Mouse (Mus musculus): ENCODE measurements around the gene Zfp661. TPM values are rescaled to one million over a fixed set of nuclear protein-coding genes. Genes with fewer than 3 reads are reported as not detected.

Gene Zfp661
- total RNA-seq, 2 experiments from 2014 or later, result 2.1 TPM

GRCm38 (mm10) chr2:127559070-127559966, 27.6 kb downstream of the Zfp661 start:
- intact Hi-C loops (cut with DNase I), result loop anchor here (1.0 to 10.0 kb wide), 3 partner anchors 52 to 195 kb away; partner anchors contain the start of gene Adra2b
- DNase-seq, result peak; percentile 38 to 58

DNA sequence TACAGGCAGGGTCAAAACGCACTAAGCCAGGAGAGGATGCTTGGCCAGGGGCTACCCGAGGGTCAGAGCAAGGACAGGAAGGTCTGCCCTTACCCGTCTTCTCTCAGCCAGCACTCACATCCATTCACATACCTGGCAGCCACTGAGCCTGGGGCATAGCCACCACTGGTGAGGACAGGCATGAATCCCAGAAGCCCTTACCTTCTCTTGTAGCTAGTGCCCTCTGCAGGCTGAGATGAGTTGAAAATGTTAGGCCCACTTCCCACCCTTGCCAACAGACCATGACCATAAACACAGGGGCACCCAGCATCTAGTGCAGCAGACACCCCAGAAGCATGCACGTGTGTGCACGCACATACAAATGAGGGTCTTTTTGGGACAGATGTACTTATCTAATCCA, 35.8 kb downstream of the Zfp661 start:
- DNase-seq, result no peak
- intact Hi-C loops (cut with DNase I), result loop anchor here (10.0 kb wide), 1 partner anchor 186 kb away; the partner anchor contains the start of gene Adra2b

DNA sequence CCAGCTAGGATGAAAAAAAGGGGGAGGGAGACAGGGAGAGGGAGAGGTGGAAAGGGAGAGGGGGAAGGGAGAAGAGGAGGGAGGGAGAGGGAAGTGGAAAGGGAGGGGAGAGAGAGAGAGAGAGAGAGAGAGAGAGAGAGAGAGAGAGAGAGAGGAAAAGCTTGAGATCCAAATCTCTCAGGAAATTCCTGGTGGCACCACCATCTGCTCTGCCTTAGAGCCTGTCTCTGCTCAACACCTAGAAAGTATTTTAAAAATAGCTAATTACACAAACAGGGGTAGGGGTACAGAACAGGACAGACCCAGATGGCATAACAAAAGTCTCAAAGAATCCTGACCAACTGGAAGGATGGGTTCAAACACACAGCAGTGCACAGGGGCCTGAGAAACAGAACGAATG, 36.4 kb downstream of the Zfp661 start:
- DNase-seq, result no peak
- intact Hi-C loops (cut with DNase I), result loop anchor here (10.0 kb wide), 1 partner anchor 186 kb away; the partner anchor contains the start of gene Adra2b

- no peak for DNase-seq
- intact Hi-C loops (cut with DNase I), result loop anchor here (10.0 kb wide), 1 partner anchor 185 kb away; the partner anchor contains the start of gene Adra2b
These were observed 37.2 kb downstream of the Zfp661 start for GRCm38 (mm10) chr2:127549711-127550110.

- no peak for DNase-seq
- intact Hi-C loops (cut with DNase I), result no loop called here
These were observed 38.4 kb downstream of the Zfp661 start for GRCm38 (mm10) chr2:127548342-127549074.

DNA sequence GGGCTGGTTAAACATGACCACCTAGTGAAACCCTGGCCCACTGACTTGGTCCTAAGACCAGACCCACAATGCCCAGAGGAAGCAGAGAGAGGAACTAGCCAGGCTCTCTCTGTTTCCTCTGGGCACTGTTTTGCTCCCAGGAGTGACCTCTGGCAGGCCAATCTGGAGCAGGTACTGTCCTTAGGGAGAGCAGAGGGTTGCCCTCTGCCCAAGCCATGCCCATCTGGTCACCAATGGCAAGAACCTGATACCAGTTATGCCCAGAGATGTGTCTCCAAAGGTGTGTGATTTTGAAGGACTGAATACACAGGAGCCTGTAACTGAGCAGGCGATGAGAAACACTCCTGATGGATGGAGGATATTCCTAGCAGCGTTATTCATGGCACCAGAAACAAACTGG, 45.2 kb downstream of the Zfp661 start:
- intact Hi-C loops (cut with DNase I), result no loop called here

DNA sequence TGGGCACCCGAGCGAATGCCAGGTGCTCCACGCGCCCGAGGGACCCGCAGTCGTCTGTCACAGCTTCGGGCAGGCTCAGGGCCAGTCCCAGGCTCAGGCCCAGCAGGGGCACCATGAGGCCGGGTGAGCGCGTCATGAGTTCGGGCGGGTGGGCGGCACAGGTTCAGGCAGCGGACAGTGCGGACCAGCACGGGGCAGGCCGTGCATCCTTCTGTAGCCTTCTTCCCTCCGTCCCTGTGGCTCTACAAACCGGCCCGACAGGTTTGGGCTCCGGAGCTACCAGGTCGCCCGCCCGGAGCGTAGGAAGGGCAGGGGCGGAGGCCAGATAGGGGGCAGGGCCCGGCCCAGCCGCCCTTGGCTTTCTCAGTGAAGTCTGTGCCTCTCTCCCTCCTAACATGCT, 45.7 kb downstream of the Zfp661 start, which contains the start of gene Prom2:
Prom2 (minus strand) TSS at position 283 of the 400 bp plus-strand sequence.
- intact Hi-C loops (cut with DNase I), result no loop called here
- DNase-seq, result no peak

More for the DNA sequence above, 45.2 kb downstream of the Zfp661 start:
- DNase-seq, result no peak

DNA sequence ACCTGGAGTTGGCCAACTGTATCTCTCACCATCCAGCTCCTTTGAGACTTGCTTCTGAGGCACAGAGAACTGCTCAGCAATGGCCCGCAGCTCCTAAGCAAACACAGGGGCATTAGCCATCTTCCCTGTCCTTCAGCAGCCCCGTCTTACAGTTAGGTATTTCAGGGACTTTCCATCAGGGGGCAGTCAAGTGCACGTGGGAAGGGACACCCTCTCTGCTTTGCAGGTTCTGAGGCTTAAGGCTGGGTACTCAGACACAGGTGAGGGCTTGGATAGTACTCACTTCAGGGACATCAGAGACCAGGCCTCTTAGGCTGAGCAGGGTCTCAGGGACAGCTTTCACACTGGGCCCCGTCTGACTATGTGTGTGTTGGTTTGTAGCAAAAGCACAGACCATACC, 47.4 kb downstream of the Zfp661 start:
- intact Hi-C loops (cut with DNase I), result no loop called here
- no peak for DNase-seq

DNA sequence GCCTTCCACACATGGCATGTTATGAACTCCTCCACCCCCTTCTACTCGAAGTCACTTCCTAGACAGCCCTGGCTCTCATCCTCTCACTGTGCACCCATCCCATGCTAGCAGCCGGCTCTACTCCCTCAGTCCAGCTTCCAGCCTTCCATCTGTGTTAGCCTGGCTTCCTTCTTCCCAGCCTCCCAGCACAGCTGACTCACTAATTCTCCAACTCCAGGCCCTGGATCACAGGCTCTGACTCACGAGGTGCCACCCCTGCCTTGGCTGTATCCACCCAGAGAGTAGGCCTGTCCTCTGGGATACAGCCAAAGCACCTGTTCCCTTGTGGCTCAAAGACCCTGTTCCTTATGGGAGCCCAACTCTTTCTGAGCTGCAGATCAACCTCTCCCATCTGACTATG, 49.3 kb downstream of the Zfp661 start:
- DNase-seq, result no peak
- intact Hi-C loops (cut with DNase I), result no loop called here

DNA sequence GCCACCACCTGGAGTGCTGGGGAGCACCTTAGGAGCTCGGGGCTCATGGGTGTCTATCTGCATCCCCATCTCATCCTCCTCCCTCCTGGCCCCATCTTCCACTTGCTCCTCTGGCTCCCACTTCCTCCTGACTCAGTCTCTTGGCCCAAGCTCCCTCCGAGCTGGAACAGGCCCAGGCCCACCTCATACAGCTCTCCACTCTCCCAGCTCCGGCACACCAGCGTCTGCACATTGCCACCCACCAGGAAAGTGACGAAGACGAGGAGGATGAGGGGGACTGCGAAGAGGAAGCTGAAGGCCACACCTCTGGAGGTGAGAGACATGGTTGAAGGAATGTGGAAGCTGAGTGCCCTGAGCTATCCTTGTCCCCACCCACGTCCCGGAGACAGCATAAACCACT, 51.5 kb downstream of the Zfp661 start:
- DNase-seq, result no peak
- intact Hi-C loops (cut with DNase I), result no loop called here

GRCm38 (mm10) chr2:127532379-127532778, 54.5 kb downstream of the Zfp661 start:
- intact Hi-C loops (cut with DNase I), result no loop called here
- no peak for DNase-seq

DNA sequence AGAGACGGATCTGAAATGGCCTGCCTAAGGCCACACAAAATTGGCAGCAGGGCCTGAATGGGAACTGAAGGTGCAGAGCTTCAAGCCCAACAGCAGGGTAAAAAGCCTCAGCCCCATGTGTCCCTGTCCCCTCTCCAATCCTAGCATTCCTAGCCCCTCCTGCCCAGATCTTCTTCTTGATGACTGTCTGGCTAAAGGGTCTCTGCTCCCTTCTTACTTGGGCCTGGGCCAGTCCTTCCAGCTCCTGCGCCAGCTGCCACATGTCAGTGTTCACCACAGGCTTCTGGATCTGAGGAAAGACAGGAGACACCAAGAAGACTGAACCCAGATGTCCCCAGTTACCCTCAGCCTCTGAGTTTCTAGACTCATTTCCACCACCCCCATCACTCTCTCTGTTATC, 55.3 kb downstream of the Zfp661 start:
- no peak for DNase-seq
- intact Hi-C loops (cut with DNase I), result no loop called here

DNA sequence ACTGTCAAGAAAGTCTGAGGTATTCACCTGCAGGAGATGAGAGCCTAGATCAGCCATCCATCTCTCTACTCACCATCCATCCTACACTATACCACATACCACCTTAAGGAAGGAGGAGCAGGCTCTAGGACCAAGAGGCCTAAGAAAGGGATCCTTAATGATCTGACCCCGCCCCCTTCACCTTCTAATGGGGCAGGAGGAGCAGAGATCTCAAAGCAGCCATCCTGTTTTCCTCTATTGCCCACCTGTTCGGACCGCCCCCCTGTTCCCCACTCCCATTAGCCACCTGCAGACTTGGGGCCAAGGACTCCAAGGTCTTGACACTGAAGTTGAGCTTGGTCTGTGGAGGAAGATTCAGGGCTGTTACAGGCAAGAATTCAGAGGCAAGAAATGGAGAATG, 56.5 kb downstream of the Zfp661 start:
- no peak for DNase-seq
- intact Hi-C loops (cut with DNase I), result no loop called here

DNA sequence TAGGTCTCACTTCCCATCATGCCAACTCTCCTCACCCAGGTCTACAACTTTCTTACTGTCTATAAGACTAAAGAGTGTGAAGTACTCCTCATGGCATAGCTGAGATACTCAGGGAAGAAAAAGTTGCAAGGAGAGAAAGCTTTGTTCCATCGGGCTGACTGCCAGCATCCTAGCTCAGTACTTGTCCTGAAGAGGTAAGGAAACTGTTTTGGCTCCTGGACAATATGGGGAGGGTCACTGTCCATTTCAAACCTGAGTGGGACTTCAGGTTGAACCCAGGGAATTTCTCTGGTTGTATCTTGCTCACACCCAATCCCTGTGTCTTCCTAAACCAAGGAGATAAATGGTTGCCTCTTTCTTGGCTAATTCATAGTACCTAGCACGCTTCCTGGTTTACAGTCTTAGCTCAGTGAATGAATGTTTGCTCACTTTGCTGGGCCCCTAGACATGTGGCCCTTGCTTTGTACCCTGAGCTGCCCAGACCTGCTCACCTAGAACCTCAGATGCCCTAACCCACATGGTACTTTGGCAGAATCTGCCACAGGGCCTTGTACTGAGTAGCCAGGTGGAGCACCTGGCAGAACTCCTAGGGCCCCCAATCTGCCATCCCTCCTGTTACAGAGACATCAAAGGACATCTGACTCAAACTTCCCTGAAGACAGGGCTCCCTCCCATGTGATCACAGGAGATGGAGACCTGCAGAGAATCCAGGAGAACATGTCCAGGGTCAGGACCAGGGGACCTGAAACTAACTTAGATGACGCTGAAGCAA, 61.7 kb downstream of the Zfp661 start:
- intact Hi-C loops (cut with DNase I), result no loop called here
- DNase-seq, result no peak

Other genes starting within 250 kb of the Zfp661 start
- not detected for gene Astl, start 248.5 kb downstream of the Zfp661 start, total RNA-seq (2021)
- under 1 TPM; 0.48 to 0.86 TPM for gene Adra2b, start 223.9 kb downstream of the Zfp661 start, total RNA-seq (2021)
- gene Gpat2, start 161.9 kb downstream of the Zfp661 start, total RNA-seq (2021), result not detected
- 10 to 100 TPM; 22.0 to 22.7 TPM for gene Fahd2a, start 142.5 kb downstream of the Zfp661 start, total RNA-seq (2021)
- under 1 TPM; 0.18 to 0.49 TPM for gene Kcnip3, start 65.0 kb downstream of the Zfp661 start, total RNA-seq (2021)
- gene Prom2, start 45.6 kb downstream of the Zfp661 start, total RNA-seq (2021), result not detected
- 10 to 100 TPM; 81.4 to 91.4 TPM for gene Mrps5, start 128 bp upstream of the Zfp661 start, total RNA-seq (2021)
- 1 to 10 TPM; 1.6 to 4.4 TPM for gene Mal, start 69.6 kb upstream of the Zfp661 start, total RNA-seq (2021)
- gene Mall, start 142.8 kb upstream of the Zfp661 start, total RNA-seq (2021), result 1 to 10 TPM; 1.7 to 2.3 TPM
- gene Nphp1, start 201.8 kb upstream of the Zfp661 start, total RNA-seq (2021), result 10 to 100 TPM; 19.0 to 23.6 TPM
- gene Mtln, start 205.4 kb upstream of the Zfp661 start, total RNA-seq (2021), result 100 to 1,000 TPM; 105 to 118 TPM
- gene Bub1, start 244.8 kb upstream of the Zfp661 start, total RNA-seq (2021), result under 1 TPM; 0.17 to 0.26 TPM

Data from gastrocnemius, postnatal 36 days (tissue).